Mouse (Mus musculus): Measurements from ENCODE around the gene Icam4. TPM values are rescaled to one million over a fixed set of nuclear protein-coding genes. Genes with fewer than 3 reads are reported as not detected.

Icam4 gene
- total and polyA plus RNA-seq, 3 experiments: 0.96 to 2.9 (median 1.1) TPM

DNA sequence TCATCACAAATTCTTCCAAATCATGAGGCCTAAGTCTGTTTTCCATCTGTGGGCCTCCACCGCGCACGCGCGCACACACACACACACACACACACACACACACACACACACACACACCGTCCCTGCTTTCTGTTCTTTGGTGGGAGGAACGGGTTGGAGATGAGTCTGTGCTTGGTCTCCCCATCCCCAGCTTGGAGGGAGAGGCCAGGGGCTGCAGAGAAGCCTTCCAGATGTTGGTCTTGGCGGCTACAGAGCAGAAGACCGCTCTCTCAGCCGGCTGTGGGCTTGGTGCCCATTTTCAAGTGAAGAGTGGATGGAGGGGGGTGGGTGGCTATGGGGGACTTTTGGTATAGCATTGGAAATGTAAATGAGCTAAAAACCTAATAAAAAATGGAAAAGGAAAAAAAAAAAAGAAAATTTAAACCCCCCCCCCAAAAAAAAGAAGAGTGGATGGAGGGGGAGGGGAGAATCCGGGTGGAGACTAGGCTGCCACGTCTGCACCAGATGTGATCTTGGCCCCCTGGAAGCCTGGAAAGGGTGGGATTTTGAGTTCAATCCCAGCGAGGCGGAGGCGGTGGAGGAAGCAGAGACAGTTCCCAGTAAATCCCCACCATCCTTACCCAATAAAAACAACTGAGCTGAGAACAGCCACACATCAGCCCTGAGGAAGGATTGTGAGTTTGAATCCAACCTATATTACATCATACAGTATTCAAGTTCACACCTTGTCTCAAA, 42.1 kb upstream of the Icam4 start:
- Histone ChIP-seq H3K79me2 (replicated peaks; ENCODE audit: control insufficient read depth, extremely low read depth, insufficient read depth, poor library complexity, severe bottlenecking) (no peaks in the 10 kb centered on the region), H3K9me3 (replicated peaks; ENCODE audit: low read length) (no peaks in the 10 kb centered on the region), H3K9ac (ENCODE audit: insufficient read depth, low read depth) (no peak overlapping the region), H3K36me3 (replicated peaks in 1 of 2; ENCODE audit: control insufficient read depth in 1 of 2, insufficient read depth in 1 of 2, low read length in 1 of 2) (no peaks in the 10 kb centered on the region), H3K4me1 (ENCODE audit: control insufficient read depth in 1 of 2, insufficient read depth in 2 of 2) (peaks cover 11 to 43% of the 10 kb centered on the region in 2 experiments; a peak in 3 of 4 replicates), H3K27ac (ENCODE audit: insufficient read depth, low read depth) (no peak overlapping the region), H3K4me2 (ENCODE audit: insufficient read depth, low read depth, poor library complexity, severe bottlenecking) (no peak overlapping the region), H3K27me3 (replicated peaks) (peaks cover 2% of the 10 kb centered on the region), H3K4me3 (replicated peaks in 1 of 3; ENCODE audit: low read depth in 2 of 3, low read length in 2 of 3, poor library complexity in 1 of 3) (no peak overlapping the region)
- no peak for DNase-seq (ENCODE audit: extremely low read depth)
- TF ChIP-seq ETS1 (conservative IDR thresholded peaks at IDR 0.05; ENCODE audit: low read depth, low read length) (no peak), CHD1 (IDR thresholded peaks at IDR 0.05; ENCODE audit: low read depth, low read length) (no peak), RCOR1 (conservative IDR thresholded peaks at IDR 0.05; ENCODE audit: low read depth, low read length) (no peak), SMC3 (IDR thresholded peaks at IDR 0.05; ENCODE audit: low read depth, low read length) (no peak), PAX5 (IDR thresholded peaks at IDR 0.05; ENCODE audit: low read length) (no peak), USF2 (conservative IDR thresholded peaks at IDR 0.05; ENCODE audit: low read depth, low read length) (no peak), MAFK (IDR thresholded peaks at IDR 0.05; ENCODE audit: insufficient replicate concordance, low read length) (no peak), HCFC1 (IDR thresholded peaks at IDR 0.05; ENCODE audit: low read depth, low read length) (no peak), USF1 (IDR thresholded peaks at IDR 0.05; ENCODE audit: low read depth, low read length) (no peak), MAX (IDR thresholded peaks at IDR 0.05; ENCODE audit: low read length) (no peak), POLR2A (IDR thresholded peaks at IDR 0.05; ENCODE audit: low read depth, low read length) (no peak), UBTF (IDR thresholded peaks at IDR 0.05; ENCODE audit: low read depth, low read length) (no peak), POLR2AphosphoS2 (IDR thresholded peaks at IDR 0.05; ENCODE audit: low read depth, low read length) (no peak), MXI1 (IDR thresholded peaks at IDR 0.05; ENCODE audit: low read depth, low read length) (no peak), ZC3H11A (IDR thresholded peaks at IDR 0.05; ENCODE audit: low read depth, low read length) (no peak)
- dilution Hi-C loops (cut with MboI; ENCODE audit: extremely low pct_ligation_motif_present, extremely low pct_unique_long_range_greater_than_20kb, low sequenced_read_pairs) (no loop called here), in situ Hi-C loops (cut with MboI; ENCODE audit: low pct_ligation_motif_present, low pct_unique_long_range_greater_than_20kb, low sequenced_read_pairs) (no loop called here)

DNA sequence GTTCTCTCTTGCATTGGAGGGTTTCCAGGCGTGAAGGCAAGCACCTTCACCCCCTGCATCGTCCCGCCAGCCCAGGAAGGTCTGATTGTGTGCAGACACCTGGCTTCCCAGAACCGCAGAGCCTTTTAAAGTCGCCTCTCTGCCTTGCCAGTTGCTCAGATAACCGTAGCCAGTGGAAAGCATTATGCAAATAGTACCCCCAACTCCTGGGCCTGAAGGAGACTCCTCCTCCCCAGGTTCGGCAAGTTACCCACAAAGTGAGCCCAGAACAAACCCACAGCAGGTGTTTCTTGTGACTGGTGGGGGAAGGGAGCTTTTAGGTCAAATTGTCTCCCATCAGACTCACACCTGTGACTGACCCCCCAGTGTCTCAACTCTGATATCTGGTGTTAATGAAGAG, 41.2 kb upstream of the Icam4 start:
- Histone ChIP-seq H3K27ac (ENCODE audit: insufficient read depth, low read depth) (no peak overlapping the region), H3K79me2 (replicated peaks; ENCODE audit: control insufficient read depth, extremely low read depth, insufficient read depth, poor library complexity, severe bottlenecking) (no peaks in the 10 kb centered on the region), H3K36me3 (replicated peaks in 1 of 2; ENCODE audit: control insufficient read depth in 1 of 2, insufficient read depth in 1 of 2, low read length in 1 of 2) (no peaks in the 10 kb centered on the region), H3K4me1 (ENCODE audit: control insufficient read depth in 1 of 2, insufficient read depth in 2 of 2) (peaks cover 11 to 42% of the 10 kb centered on the region in 2 experiments; a peak in 3 of 4 replicates), H3K9me3 (replicated peaks; ENCODE audit: low read length) (no peaks in the 10 kb centered on the region), H3K4me2 (ENCODE audit: insufficient read depth, low read depth, poor library complexity, severe bottlenecking) (peak overlapping the region; percentile 11; the same call in 1 of the 2 replicates), H3K4me3 (replicated peaks in 1 of 3; ENCODE audit: low read depth in 2 of 3, low read length in 2 of 3, poor library complexity in 1 of 3) (no peak overlapping the region), H3K27me3 (replicated peaks) (no peaks in the 10 kb centered on the region), H3K9ac (ENCODE audit: insufficient read depth, low read depth) (no peak overlapping the region)
- DNase-seq (ENCODE audit: extremely low read depth): peak; percentile 71
- TF ChIP-seq ETS1 (conservative IDR thresholded peaks at IDR 0.05; ENCODE audit: low read depth, low read length) (peak; percentile 54; the same call in 1 of the 2 replicates), IRF4 (IDR thresholded peaks at IDR 0.05; ENCODE audit: low read depth, low read length) (0 out of 2 replicates have a peak, but pooled peaks have one; percentile 12), POLR2A (IDR thresholded peaks at IDR 0.05; ENCODE audit: low read depth, low read length) (no peak), MYC (IDR thresholded peaks at IDR 0.05; ENCODE audit: low read depth, low read length) (0 out of 2 replicates have a peak, but pooled peaks have one; percentile 47), ZC3H11A (IDR thresholded peaks at IDR 0.05; ENCODE audit: low read depth, low read length) (no peak), SIN3A (IDR thresholded peaks at IDR 0.05; ENCODE audit: low read length) (peak; percentile 28; the same call in 1 of the 2 replicates), RCOR1 (conservative IDR thresholded peaks at IDR 0.05; ENCODE audit: low read depth, low read length) (no peak), EP300 (IDR thresholded peaks at IDR 0.05; ENCODE audit: low read length) (peak; percentile 76), ZMIZ1 (IDR thresholded peaks at IDR 0.05; ENCODE audit: low read depth, low read length) (no peak), MEF2A (IDR thresholded peaks at IDR 0.05; ENCODE audit: borderline replicate concordance, low read depth, low read length) (no peak), CHD2 (IDR thresholded peaks at IDR 0.05; ENCODE audit: low read length) (peak; percentile 73), MXI1 (IDR thresholded peaks at IDR 0.05; ENCODE audit: low read depth, low read length) (no peak), MAFK (IDR thresholded peaks at IDR 0.05; ENCODE audit: insufficient replicate concordance, low read length) (peak; percentile 68), MAX (IDR thresholded peaks at IDR 0.05; ENCODE audit: low read length) (no peak), TCF12 (IDR thresholded peaks at IDR 0.05; ENCODE audit: low read depth, low read length) (peak; percentile 85), NELFE (IDR thresholded peaks at IDR 0.05; ENCODE audit: low read depth, low read length) (no peak), USF2 (conservative IDR thresholded peaks at IDR 0.05; ENCODE audit: low read depth, low read length) (no peak), BHLHE40 (IDR thresholded peaks at IDR 0.05; ENCODE audit: low read depth, low read length) (peak; percentile 44; the same call in 1 of the 2 replicates), MAZ (IDR thresholded peaks at IDR 0.05; ENCODE audit: low read depth, low read length) (0 out of 2 replicates have a peak, but pooled peaks have one; percentile 43)
- dilution Hi-C loops (cut with MboI; ENCODE audit: extremely low pct_ligation_motif_present, extremely low pct_unique_long_range_greater_than_20kb, low sequenced_read_pairs): no loop called here
- in situ Hi-C loops (cut with MboI; ENCODE audit: low pct_ligation_motif_present, low pct_unique_long_range_greater_than_20kb, low sequenced_read_pairs): no loop called here

Data from CH12.LX (cell line).